Mouse (Mus musculus) yolk sac, embryonic 10.5 days (tissue): ENCODE data around the gene Celf2.

Experiments
- DNase-seq: peaks from one replicate; pipeline ENCODE4 v3.0.0-alpha.2; 2017; ENCODE audit warnings: low spot score

Gene Celf2

DNA sequence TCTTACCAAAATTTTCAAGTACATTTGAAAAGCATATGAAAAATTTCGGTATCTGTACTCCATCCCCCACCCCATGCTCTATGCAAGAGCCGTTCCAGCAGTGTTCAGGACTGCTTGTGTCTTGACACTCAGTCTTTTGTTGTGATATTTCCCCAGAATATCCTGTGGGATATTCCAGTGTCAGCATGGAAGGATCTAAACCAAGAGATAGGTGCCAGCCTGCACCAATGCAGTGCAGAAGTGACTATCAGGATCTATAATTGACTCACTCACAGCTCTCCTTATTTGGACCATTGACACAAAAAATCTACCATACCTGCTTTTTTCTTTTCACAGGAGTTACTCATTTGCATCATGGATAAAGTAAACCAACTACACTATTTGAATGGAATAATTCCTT lies 116.9 kb downstream of the Celf2 start:
- no peak for DNase-seq

DNA sequence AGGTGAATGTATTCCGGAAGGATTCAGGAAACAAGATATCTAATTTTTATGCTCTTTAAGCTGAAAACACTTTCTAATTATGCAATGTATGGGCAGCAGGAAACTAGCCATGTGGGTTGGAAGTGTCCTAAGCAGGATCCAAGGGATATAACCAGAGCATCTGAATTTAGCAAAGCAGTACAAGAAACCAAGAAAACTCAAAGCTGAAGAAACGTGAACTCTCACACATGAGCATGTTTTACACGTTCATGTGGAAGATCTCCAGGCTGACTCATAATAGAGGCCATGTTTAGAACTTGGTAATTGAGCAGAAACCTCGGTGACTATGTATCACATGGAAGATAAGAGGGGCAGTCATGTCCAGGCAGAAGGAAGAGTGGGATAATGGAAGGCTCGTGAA lies 120.1 kb downstream of the Celf2 start:
- no peak for DNase-seq

DNA sequence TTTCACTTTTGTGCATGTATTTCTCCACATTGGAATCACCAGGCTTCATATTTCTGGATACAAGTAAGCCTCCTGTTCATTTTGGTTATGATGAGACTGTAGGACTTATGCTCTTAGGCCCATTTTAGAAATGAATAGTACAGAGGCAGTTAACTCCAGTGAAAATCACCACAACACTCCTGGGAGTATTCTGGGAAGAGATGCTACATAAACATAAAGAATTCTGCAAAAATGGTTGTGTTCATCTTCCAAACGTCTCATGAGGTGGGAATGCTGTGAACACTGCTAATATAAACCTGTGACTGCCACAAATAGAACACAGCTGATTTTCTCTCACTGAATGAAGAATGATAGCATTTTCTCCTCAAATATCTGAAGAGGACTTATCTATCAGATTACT lies 130.6 kb downstream of the Celf2 start:
- DNase-seq, result no peak

DNA sequence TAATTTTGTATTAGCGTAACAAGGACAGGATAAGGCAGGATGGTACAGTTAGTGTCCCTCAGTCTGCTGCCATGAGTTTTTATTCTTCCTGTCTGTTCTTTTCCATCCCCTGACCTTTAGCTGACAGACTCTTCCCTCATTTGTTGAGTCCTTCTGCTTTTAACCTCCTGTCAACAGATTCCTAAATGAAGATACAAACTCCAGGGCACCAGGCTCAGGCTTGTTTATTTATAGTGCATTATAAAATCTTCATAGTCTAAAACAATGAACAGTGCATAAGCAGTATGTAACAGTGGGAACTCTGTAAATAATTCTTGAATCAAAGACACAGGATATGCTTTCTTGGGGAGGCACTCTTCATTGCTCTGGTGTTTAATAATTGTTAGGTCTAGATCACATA lies 131.5 kb downstream of the Celf2 start:
- DNase-seq, result no peak

DNA sequence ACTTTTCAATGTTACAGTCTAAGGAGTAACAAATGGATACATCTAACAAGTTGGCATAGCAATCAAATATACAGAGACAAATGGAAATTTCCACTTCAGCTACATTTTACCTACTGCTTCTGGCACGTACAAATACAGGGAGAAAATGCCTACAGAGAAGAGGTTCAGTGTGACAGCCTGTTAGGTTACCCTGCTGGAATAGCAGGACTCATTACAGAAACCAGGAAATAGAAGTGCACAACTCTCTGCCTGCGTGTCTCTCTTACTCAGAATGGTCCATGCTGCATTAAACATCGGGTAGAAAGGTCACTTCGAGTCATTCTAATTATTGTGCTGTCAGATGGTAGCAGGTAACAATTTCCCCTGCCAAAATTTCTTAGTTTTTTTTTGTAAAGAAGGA lies 141.6 kb downstream of the Celf2 start:
- DNase-seq, result no peak

DNA sequence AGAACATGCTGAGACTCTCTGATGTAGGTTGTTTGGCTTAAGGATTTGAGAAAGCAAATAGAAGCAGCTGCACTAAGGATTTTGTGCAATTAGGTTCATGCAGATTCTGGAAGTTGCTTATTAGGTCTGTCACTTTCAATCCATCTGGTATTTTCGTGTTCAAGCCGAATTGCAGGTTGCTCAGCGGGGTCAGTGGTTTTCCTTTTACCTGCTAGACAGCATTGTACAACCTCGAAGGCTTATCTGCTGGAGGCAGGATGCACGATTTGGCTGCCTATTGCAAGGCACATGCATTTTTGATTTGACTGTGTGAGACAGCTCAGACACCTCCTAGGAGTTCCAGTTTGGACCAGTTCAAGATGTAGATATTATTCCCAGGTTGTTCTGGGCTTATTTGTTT lies 149.8 kb downstream of the Celf2 start:
- no peak for DNase-seq

DNA sequence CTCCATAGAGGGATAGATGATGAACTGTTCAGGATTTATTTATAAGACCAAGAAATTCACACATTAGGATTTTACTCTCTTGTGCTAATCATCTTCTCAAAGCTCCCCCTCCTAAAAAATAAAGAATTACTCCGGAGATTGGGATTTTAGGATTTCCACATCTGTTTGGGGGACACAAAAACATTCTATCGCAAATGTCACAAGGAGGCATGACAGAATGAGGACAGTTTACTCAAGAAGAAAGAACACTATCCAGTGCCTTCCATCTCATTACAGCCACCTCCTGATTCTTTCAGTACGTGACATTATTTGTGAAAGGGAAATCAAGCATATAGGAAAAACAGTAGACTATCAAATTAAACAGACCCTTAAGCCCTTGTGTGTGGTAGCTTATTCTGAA lies 150.5 kb downstream of the Celf2 start:
- DNase-seq, result no peak

DNA sequence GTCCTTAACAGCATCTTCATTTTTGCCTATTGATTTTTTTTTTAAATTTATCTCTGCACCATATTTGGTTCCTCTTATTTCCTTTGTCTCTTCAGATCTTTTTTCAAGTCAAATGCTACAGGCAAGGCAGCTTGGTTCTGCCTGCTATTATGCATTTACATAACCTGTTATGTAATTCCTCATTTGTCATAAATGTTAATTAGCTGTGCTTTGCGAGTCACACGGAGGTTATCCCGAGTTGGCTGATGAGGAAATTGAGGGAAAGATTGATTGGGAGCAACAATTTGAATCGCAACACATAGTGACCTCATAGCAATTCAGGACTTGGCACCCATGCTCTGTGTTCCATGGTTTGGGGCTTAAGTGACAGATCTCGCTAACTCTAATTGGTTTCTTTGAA lies 158.1 kb downstream of the Celf2 start:
- no peak for DNase-seq

DNA sequence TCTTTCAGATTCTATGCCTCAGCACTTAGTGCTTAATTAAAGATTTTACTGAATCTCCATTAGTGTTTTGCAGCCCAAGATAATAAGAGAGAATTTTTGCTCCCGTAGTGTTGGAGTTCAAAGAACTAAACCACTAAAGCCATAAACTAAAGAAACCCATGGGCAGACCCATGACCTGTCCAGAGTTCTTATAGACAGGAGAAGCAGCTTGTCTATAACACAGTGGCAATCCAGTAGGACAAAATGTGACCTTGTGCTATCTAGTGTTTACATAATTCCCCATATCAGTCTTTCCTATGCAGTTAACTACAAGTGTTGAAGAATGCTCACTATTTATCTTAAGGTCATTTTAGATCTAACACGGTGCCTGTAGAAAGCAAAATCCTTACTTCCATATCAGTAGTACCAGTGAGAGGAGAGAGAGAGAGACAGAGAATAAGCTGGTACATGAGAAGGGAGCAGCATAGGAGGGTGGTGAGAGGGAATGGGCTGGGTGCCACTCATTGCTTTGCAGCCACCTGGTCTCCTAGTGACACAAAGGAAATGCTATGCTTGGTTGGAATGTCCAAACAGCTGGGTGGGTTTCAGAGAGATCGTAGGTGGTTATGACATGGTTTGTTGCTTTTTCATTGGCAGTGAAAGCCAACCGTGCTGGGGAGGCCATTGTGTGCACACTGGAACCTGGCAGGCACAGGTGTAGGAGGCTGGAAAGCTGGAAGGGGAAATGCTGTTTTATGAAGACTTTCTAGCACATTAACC lies 162.5 kb downstream of the Celf2 start:
- no peak for DNase-seq

DNA sequence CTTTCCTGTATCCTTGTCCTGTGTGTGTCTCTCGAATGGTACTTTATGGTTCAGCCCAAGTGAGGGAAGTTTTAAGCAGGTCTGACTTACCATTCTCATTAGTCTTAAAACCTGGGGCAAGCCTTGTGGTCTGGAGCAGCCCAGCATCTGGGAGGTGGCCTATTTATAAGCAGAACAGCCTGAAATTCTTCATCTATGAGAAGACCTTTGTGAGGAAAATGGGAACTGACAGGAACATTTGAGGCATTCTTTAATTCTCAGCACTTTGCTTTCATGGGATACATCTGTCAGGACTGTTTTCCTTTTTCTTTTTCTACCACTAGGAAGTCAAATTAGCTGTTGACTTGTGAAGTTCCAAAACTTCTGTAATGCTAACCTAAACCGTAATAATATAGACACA lies 164.4 kb downstream of the Celf2 start:
- DNase-seq, result no peak

DNA sequence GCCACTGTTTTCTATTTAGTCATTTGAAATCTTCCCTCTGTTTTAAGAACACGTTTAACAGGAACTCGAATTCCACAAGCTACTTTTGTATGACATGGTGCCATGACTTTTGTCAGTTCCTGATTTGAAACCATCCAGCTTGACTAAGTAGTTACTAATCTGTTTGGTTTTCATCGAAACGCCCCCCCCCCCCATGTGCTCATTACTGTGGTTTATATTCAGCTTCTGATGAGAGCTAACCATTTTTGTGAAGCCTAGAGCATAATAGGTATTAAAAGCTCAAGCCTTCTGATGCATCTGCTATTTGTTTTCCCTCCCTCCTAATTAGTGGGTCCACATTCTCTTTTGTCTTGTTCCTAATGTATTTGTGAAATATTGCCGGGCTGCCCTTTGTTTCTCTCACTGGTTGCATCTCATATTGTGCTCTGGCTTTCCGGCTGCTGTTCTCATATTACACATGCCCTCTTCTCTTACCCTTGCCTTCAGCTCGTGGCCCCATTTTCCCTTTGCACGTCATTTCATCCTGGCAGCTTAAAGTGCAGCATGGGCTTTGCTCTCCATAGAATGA lies 166.4 kb downstream of the Celf2 start:
- no peak for DNase-seq

DNA sequence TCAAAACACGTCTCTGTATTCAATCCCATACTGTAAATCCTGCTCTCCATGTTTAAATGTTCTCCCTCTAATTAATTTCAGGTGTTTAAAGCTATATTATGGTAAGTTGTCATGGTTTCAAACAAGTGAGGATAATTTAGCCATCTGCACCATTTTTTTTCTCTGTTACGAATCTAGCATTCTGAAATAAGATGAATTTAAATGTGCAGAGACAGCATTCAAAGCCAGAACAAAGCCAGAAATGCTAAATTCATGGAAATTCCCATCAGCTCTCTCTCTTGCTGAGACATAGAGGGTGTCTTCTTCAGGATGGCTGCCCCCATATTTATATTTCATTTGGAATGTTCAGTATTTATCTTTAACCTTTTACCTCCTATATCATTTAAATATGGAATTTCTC lies 174.5 kb downstream of the Celf2 start:
- no peak for DNase-seq

DNA sequence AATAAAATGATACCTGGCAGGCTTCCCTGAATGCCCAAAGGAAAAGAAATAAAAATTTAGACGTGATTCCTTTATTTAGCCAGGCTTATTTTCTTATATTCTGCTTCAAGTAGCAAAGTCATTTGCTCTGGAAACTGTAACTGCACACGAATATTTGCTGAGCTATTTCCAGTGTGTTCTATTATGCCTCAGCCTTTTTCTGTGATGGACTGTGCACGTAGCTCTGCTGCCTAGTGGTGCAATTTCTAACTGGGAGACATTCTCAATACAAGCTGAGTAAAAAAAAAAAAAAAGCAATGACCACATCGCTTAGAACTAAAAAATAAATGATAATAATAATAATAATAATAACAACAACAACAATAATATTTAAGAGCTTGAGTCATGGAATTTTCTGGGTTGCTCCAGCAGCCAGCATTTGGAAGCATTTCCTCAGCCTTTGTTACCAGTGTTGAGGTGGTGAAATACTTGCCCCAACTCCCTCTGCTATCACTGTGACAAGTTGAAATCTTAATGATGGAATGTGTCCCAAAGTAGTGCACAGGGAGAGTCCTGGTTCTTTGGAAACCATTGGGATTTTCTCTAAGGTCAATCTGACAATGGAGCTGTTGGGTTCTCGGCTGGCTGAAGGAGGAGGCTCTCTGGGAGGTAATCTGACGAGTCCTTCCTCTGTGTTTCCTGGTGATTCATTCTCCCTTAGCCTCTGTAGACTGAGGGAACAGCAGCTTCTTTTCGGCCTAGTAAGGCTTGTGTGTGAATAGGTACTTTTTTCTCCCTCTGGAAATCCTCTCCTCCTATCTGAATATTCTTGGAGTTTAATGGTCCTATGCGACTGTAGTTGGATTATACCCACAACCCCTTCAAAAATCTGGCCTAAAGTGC lies 181.1 kb downstream of the Celf2 start:
- no peak for DNase-seq

DNA sequence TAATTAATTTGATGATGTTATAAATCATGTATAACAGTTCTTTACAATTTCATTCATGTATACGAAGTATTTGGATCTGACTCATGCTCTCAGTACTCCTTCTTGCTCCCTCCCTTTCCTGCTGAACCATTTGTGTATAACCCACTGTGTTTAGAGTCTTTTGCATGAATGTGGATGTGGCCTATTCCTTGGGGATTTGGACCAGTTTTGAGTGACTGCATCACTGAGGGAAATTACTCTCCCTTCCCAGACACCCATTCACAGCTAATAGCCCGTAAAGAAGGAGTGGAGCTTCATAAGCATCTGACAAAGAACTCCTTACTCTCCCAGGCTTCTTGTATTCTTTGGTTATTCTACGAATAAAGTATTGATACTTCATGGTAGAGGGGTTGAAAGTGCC lies 189.6 kb downstream of the Celf2 start:
- no peak for DNase-seq

DNA sequence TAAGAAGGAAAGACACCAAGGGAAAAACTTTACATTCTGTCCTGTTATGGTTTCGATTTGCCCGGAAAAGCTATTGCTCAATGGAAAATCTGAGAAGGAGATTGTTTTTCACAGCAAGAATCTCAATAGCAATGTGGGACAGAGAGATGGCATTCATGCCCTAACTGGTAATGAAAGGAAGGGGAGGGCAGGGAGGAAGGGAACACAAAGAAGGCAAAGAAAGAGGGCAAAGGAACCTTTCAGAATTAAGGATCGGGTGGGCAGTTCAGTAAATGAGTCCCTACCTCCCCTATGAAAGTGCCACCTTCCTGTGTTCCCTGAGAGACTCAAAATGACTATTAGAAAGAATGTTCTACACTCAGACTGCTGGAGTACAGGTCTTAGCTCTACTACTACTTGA lies 197.6 kb downstream of the Celf2 start:
- no peak for DNase-seq

DNA sequence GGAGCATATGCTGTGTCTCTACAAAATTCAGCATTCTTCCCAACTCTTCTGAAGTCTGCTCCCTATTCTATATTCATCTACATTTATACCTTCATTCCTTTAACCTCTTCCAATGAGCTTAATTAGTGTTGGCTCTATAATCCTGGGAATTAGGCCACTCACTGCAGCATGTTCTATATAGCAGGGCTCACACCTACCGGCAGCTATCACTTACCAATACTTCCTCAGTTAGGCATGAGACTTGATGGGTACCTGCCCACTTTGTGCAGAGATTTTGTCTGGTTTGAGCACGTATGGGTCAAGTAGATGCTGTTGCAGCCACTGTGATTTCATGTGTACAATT lies 198.6 kb downstream of the Celf2 start:
- no peak for DNase-seq

DNA sequence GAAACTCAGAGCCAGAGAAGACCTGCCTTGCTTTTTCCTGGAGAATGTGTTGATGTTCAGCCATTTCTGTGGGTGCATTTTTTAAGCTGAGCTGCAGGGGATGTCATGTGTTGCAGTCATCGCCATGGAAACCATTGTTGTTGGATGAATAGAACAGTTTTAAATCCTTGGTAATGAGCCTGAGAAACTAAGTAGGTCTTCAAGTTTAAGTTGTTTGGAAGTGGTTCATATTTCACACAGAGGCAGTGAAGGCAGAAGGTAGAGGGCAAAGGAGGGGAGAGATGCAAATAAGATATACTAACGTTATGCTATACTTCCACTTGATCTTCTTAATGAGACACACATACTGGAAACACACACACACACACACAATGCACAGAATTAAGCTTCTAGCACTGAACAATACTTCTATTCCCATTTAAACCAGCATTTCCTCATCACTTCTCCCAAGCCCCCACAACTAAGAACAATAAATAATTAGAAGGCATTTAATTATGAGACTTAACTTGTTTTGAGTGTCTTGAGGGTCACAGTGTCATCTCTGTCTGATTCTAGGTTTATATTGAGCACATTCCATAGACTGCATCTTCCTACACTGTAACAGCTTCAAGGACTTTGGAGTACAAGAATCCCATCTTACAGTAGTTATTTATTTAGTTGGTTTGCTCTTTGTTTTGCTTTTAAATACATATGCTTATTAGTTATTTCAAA lies 199.1 kb downstream of the Celf2 start:
- DNase-seq, result no peak

DNA sequence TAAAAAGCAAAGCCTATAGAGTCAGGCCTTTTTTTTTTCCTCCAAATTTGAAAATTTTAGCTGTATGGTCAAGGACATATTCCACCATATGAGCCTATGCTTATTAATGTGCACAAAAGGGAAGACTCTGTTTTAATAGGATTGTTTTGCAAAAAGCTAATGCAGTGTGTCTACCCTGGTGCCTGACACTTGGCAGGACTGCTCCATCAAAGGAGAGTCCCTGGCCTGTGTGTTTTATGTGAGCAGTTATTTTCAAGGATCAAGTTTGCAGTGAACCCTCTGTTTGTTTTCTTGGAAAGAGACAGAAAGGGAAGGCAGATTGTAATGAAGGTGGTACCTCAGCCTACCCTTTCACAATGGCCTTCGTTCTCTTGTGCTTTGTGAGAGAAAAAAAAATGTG lies 200.0 kb downstream of the Celf2 start:
- no peak for DNase-seq

DNA sequence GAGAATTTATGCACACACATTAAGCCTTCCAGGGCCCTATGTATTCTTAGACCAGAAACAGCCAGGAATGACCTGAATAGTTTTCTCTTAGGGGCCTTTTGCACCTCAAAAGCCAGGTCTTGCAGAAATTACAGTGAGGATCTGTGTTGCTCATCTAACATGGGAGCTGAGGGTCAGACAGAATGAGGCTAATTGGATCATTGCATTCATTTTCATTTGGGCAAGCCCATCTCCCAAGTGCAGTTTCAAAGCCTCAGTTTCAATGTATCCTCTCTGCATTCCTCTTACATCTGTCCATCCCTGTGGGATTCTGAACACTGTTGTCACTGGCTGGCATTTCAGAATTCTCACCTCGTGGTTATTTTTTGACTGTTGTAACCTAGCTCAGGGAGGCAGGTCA lies 200.6 kb downstream of the Celf2 start:
- no peak for DNase-seq

DNA sequence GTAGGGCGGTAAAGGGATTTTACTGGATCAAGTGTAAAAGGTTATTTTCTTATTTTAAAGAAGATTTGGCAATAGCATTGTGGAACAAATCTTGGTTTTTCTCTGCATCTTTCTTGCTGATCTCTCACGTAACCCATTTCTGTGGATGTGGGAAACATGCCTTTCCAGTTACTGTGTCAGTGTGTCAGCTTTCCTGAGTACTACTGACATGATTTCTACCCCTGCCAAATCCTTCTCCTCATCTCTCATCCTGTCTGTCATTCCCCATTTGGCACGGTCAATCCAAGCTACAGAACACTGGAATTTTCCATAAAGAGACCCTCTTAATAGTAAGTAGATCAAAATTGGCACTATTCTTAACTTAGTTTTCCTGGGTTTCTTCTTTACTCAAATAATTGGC lies 221.9 kb downstream of the Celf2 start:
- DNase-seq, result no peak

DNA sequence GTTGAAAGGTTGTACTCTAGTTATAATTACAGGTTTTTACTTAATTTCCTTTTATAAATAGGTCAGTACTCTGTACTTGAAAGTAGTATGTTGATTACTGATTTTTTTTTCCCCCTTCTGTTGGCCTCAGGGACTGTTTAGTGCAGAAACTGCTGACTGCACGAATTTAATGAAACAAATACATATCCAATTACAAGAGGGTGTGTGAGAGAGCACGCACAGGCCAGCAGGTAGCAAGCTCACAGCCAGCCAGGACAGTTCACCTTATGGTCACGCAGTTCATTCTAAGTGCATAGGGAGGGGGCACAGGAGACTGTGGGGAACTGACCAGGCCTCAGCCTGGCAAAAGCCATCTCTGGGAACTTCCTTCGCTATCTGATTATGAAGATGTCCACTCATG lies 236.1 kb downstream of the Celf2 start:
- DNase-seq, result no peak

DNA sequence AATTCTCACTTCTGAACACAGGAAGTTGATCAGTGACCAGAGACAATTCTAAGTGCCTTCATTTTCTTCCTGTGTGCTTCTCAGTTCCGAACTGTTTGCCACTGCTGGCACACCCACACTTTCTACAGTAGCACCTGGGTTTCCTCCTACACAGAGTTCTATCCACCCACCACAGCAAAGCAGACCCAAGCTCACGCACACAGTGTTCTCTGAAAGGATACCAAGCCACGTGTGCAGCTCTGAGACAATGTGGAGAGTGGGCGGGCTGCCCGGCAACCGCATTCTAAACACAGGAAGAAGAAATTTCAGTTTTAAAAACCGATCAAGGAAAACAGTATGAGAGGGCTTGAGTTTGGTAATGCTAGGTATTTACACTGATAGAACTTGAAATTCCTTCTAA lies 239.3 kb downstream of the Celf2 start:
- DNase-seq, result no peak

DNA sequence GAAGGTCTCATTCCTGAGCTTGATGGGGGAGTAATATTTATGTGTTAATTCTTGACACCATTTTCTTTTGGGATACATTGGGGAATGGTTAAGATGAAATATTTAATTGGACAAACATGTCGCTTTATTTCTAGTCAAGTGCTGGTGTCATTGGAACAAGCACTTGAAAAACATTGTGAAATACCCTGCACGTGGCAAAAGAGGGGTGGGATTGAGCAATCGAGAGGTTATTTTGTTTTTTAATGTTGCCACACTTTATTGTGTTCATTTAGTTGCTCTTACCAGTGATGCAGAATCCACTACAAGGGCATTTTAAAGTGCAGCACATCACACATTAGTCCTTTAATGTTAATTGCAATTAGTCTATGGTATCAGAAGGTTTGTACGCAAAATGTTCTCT lies 242.2 kb downstream of the Celf2 start:
- DNase-seq, result no peak
